Mouse (Mus musculus): ENCODE results near the gene Olfr1443. TPM values are rescaled to one million over a fixed set of nuclear protein-coding genes. Genes with fewer than 3 reads are reported as not detected.

Gene Olfr1443
- total RNA-seq, 2 experiments from 2014 or later = not detected

Other genes starting within 250 kb of the Olfr1443 start
- gene Mpeg1, start 217.3 kb upstream of the Olfr1443 start, total RNA-seq (2021) = under 1 TPM; 0.74 to 0.88 TPM
- gene Dtx4, start 176.7 kb upstream of the Olfr1443 start, total RNA-seq (2021) = 1 to 10 TPM; 6.2 to 6.7 TPM
- 1 to 10 TPM; 2.5 to 3.9 TPM for gene Fam111a, start 132.4 kb upstream of the Olfr1443 start, total RNA-seq (2021)
- gene Gm4952, start 78.1 kb upstream of the Olfr1443 start, total RNA-seq (2021) = not detected
- gene Glyat, start 44.8 kb upstream of the Olfr1443 start, total RNA-seq (2021) = not detected
- gene Olfr1442, start 7.7 kb upstream of the Olfr1443 start, total RNA-seq (2021) = not detected
- not detected for gene Keg1, start 17.7 kb downstream of the Olfr1443 start, total RNA-seq (2021)
- gene Cntf, start 87.5 kb downstream of the Olfr1443 start, total RNA-seq (2021) = 1 to 10 TPM; 3.2 to 3.4 TPM
- 10 to 100 TPM; 82.9 to 97.8 TPM for gene Zfp91, start 118.0 kb downstream of the Olfr1443 start, total RNA-seq (2021)
- under 1 TPM; 0.36 to 0.38 TPM for gene Lpxn, start 118.1 kb downstream of the Olfr1443 start, total RNA-seq (2021)
- gene Gm5244, start 168.6 kb downstream of the Olfr1443 start, total RNA-seq (2021) = not detected
- gene Olfr1444, start 179.2 kb downstream of the Olfr1443 start, total RNA-seq (2021) = not detected
- gene Olfr1445, start 205.7 kb downstream of the Olfr1443 start, total RNA-seq (2021) = not detected
- not detected for gene Olfr1446, start 215.4 kb downstream of the Olfr1443 start, total RNA-seq (2021)
- gene Olfr1447, start 225.6 kb downstream of the Olfr1443 start, total RNA-seq (2021) = not detected
- not detected for gene Olfr1448, start 246.3 kb downstream of the Olfr1443 start, total RNA-seq (2021)

All from gastrocnemius, postnatal 25 days (tissue).